Mouse (Mus musculus): ENCODE results near the gene Mbnl2.

DNA sequence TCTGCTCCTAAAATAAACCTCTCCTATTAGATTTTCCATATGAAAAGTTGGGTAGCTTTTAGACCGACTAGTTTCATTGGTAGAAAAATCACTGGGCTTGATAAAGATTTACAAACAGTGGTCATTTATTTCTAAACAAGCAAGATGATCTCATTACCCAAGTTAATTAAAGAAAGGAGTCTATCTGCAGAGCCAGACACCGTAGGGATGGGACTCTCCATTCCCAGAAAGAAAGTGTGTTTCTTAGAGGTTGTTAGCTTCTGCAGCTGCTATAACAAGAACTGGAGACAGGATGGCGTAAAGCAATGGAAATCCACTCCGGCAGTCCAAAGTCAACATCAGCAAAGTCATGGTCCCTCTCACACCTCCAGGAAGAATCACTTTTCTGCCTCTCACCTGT, 92.1 kb downstream of the Mbnl2 start:
- TF ChIP-seq EP300 (IDR thresholded peaks at IDR 0.05; ENCODE audit: low read length) (no peak), HCFC1 (IDR thresholded peaks at IDR 0.05; ENCODE audit: low read depth, low read length) (no peak), POLR2A (IDR thresholded peaks at IDR 0.05; ENCODE audit: low read depth, low read length) (no peak), CTCF (conservative IDR thresholded peaks at IDR 0.05 in 1 of 2, IDR thresholded peaks at IDR 0.05 in 1 of 2; ENCODE audit: low read depth in 2 of 2, low read length in 2 of 2) (no peak), USF2 (conservative IDR thresholded peaks at IDR 0.05; ENCODE audit: low read depth, low read length) (no peak), ZKSCAN1 (IDR thresholded peaks at IDR 0.05; ENCODE audit: borderline replicate concordance, low read depth, low read length) (no peak), CHD2 (IDR thresholded peaks at IDR 0.05; ENCODE audit: low read length) (no peak)

All from CH12.LX (cell line).